Mouse (Mus musculus) layer of hippocampus, adult 9-10 months (tissue): ENCODE data around the gene Tmco5.

Experiments used
- DNase-seq: peaks from one replicate; pipeline ENCODE4 v3.0.0; 2022; ENCODE audit warnings: low spot score

The Tmco5 gene

DNA sequence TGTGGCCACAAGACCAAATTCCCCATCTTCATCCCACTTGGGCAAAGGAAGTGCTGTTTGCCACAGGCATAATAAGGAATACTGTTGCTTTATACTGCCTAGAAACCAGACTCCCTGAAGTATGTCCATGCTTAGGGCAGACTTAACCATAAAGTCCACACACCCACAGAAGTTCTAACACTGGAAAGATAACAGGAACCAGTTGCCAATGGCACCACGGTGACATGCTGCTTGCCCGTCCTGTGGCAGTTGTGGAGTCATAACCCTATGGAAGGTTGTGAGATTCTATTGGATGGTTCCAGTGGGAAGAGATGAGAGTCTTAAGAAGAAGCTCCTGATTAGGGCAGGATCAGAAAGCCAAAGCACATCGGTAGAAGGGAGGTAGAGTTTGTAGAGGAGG is at the start of gene Tmco5:
TSS of gene Tmco5 (plus strand) at position 301 of the 400 bp plus-strand sequence.
- no peak for DNase-seq

DNA sequence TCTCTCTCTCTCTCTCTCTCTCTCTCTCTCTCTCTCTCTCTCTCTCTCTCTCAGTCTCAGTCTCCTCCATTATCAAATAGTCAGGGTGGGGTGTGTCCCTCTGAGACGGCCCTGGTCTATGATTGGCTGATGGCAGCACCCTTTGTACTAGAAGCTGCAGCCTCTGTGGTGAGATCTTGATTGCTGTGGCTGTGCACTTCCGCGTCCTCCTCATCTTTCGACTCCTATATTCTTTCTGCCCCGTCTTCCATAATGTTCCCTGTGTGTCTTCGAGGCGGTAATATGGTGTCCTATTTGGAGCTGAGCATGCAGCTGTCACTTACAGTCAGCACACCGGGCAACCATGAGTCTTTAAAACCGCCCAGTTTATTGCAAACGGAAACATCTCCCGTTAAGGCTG is 46.6 kb upstream of the Tmco5 start:
- no peak for DNase-seq

DNA sequence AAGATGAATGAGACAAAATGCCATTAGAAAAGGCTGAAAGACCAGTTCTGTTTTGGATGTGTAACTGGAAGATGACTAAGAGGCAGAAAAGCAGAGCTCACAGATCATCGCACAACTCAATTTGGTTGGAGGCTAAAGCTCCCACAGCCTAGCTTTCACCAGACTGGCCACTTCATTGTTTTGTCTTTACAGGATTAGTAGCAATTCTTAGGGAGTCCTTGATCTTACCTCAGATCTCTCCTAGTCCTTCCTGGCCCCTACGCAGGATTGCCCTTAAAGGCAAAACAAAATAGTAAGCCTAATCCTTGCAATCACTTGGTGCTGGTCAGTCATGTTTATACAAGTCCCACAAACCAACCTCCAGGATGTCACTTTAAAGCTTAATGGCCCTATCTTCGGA is 40.7 kb upstream of the Tmco5 start:
- no peak for DNase-seq

DNA sequence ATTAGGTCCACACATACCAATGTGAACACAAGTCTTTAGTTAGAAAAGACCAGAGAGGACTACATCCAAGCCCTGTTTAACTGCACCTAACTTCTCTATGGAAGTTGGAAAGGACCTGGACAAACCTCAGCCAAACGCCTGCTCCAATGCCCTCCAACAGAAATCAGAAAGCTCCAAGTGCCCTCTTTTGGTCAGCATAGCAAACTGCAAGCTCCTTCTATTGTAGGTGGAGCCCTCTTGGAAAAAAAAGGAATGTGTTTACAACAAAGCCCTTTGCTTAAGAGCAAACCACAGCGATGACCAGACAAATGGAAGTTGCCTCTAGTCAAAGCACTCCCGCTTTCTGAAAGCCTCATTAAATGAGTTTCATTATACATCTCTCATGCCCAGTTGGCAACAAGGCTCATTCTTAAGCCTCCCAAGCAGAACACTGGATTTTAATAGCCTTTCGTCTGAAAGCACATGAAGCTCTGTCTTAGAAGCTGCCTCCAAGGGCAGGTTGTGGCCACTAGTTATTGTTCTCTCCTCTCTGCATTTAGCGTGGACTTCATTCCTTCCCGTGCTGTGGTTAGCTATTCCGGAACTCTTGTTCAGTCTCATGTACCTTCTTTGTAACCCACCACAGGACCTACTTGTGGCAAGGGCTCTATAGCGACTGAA is 39.8 kb upstream of the Tmco5 start:
- DNase-seq = no peak

DNA sequence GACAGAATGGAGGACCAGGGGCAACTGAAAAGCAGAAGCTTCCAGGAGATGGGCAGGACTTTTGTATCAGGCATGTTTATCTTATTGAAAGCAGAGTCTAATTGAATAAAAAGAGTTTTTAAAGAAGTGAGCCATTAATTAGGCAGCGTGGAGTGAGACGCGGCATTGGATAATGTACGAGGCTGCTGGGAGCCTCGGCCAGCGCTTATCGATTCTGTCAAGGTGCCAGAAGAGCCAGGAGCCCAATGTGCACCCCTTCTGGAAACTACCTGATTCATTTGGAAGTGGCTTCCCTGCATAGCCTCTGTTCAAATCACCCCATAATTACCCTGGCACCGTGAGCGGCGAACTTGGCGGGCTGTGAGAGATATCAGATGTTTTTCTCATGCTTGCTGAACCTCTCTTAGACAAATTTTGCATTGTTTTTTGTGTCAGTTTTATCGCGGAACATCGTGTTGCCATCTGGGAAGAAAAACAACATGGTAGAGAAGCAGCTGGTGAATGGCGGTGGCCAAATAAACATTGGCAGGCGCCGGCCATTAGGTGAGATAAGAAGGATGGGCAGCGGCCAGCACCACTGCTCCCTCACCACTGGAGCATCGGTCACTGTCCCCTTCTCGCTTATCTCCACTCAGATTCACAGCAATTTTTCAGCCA is 28.4 kb upstream of the Tmco5 start:
- peak; percentile 17 for DNase-seq

DNA sequence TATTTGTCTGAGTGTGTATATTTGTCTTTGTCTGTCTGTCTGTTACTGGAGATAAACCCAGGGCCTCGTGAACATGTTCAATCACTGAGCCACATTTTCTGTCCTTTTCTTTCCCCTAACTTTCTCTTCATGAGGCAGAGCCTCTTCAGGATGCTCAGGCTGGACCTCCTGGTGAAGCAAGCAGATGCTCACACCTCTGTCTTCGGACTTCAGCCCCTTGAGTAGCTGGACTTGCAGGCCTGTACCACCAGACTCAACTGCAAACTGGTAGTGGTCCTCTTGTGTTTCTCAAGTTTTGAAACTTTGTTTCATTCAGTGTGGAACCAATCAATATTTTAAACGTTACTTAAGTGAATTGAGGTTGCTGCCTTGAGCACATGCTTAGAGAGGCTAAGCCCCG is 27.1 kb upstream of the Tmco5 start:
- no peak for DNase-seq

DNA sequence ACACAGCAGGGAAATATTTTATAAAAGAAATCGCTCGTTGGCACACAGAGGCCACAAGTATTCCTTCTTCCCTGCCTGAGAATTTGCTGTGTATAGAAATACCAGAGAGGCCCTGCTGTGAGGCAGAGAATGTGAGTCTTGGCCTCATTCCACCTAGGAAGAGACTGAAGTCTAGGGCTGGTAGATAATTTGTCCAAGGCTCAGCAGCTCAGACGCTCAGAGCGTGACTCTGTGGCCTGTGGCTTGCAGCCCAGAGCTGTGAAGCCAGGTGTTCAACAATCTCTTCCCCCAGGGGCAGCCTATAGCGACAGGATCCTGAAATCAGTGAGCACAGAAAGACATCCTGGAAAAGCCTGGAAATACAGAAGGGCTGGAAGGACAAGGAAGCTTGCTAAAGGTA is 26.2 kb upstream of the Tmco5 start:
- no peak for DNase-seq

DNA sequence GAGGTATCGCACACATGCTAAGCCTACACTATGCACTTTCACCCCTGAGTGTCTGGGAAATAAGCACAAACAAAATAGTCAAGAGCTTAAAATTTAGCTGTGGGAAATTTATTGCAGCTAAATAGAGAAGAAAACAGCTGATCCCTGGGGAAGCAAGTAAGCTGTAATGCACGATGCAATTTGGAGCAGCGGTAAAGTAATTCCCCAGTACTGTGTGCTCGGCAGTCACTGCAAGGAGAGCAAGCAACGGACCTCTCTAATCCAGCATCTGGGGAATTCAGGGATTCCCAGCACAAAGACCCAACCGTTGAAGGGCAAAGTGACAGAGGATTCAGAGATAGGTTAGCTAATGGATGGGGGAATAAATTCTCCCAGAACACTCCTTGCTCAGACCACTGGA is 19.8 kb upstream of the Tmco5 start:
- no peak for DNase-seq

DNA sequence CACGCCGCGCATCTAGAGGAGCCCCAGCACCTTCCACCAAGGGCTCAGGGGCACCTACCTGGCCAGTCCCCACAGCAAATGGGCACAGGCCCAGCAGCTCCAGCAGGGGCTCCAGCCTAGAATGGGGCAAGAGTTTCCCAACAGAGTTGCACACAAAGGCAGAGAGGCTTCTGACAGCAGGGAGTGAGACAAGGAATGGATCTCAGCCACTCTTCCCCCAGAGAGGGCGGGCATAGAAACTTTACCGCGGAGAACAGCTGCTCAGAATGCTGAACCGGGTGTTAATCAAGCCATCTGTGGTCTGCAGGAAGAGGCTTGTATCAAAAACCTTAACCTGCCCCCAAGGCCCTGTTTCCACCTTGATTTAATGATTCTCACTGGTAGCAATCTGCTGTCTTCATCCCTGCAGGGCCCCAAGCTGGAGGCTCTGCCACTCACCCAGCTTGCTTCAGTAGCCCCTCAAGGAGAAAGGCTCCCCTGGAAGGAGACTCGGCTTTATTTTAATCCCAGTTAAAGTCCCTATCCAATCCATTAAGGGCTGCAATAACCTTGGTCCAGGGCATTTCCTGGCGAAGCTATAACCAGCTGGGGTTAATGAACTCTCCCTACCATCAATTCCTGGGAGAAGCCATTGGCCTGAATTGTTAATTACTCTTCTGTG is 1.4 kb upstream of the Tmco5 start:
- no peak for DNase-seq

DNA sequence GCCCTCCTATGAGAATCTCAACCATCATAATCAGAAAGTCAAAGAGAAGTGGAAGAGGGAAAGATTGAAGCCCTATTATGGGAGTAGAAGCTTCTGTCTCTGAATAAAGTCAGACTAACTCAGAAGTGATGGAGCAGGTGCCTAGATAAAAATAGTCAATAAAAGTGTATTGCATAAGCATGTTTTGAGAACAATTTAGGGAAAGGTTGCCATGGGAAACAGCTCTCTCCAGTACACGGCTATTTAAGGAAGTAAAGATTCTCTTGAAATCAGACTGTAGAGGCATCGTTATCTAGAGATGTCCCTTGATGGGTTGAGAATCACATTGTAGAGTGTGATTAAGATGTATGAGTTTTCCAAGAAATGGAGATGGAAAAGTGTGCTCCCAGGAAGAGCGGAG is 1.2 kb downstream of the Tmco5 start:
- no peak for DNase-seq

DNA sequence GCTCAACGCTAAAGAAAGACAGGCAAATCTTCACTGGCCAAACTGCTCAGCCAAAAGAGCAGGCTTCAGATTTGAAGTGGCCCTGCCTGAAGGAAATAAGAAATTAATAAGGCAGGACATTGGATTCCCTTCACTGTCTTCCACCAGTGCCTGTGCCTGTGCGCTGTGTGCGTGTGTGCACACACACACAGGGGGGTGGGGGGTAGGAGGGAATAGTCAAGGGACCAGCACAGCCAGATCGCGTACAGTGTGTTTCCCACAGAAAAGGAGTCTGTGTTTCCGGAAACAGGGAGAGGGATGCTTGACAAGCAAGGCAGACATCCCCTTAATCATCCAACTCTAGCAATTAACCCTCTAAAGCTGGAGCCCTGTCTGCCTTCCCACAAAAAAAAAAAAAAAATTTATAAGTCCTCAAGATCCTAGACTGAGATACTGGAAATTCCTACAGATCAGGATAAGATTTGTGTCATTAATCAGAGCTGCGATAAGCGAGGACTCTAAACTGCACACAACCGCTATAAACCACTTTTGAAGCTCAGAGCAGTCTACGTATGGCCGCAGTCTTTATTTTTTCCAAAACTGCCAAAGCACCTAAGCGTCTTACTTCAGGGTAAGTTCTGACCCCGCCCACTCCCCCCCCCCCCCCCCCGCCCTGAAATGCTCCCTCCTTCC is 15.0 kb downstream of the Tmco5 start:
- DNase-seq = no peak

DNA sequence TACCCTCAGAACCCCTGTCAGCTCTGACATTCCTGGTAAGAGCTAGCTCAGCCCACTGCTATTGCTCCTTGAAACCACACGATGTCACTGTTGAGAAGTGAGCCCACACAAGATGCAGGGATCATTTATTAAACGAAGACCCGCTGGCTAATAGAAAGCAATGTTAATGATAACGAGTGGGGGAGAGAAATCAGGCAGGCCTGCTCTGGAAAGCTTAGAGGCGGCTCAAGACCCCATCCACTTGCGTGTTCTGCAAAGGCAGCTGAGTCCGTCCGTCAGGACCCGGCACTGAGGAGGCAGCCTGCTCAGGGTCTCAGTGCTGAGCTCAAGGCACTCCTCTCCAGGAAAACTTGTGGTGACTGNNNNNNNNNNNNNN is 15.5 kb downstream of the Tmco5 start:
- DNase-seq = no peak

DNA sequence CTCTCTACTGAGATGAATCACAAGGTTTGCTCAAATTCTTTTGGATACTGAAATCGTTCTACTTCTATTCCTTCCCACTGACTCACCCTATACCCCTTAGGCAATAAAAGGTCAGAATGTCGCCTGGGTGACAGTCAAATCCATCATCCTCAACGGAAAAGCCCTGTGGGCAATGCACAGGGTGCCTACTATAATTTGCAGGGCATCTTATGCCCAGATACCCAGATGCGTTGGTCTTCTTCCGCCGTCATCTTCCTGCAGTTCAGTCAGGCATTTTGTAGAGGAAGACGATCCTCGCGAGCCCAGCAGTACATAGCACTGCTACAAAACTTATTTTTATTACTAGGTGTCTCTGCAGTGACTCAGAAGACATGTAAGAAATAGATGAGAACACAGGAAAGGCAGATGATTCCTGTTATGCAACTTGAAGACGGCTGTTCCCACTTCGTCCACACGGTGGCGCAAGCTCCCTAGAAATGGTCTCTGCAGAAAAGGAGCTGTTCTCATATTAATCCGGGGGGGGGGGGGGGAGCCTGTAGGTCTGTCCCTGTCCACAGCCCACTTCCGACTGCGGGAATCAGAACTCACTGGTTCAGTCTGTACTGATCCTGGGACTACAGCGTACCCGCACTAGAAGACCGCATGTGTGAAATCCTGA is 21.3 kb downstream of the Tmco5 start:
- peak; percentile 99 for DNase-seq

DNA sequence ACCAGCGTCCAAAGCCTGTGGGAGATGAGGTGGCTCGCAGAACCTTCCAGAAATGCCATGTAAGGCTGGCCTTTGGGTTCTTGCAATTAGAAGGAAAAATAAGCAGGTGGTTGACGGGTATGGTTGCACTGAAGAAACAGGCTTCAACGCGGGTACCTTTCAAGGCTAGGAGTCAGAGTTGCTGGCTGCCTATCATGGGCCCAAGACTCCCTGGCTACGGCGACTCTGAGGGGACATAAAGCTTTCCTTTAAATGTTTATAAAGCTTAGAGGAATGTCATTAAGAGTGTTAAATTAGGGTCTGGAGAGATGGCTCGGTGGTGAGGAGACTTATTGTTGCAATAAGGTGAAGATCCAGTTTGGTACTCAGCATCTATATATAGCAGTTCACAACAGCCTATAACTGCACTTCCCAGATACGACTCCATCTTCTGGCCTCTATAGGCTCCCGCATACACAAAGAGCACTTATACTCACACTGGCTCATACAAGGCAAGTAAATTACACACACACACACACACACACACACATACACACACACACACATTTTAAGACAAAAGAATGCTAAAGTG is 21.9 kb downstream of the Tmco5 start:
- no peak for DNase-seq

DNA sequence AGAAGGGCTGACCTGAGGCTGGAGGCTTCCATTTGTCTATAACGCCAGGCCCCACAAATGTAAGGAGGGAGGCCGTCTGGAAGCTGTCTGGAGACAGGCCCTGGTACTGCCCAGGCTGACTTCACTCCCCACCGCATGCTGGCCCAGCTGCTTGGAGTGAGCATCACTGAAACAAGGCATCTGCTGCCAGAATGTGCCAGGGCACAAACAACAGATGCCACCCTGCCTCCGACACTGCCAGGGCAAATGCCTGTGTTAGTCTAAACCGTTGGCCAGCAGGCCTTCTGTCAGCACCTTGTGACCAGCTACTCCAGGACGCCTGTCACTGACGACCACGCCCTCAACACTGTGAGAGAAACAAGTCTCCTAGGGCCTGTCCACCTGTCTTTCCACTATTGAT is 29.8 kb downstream of the Tmco5 start:
- DNase-seq = no peak

DNA sequence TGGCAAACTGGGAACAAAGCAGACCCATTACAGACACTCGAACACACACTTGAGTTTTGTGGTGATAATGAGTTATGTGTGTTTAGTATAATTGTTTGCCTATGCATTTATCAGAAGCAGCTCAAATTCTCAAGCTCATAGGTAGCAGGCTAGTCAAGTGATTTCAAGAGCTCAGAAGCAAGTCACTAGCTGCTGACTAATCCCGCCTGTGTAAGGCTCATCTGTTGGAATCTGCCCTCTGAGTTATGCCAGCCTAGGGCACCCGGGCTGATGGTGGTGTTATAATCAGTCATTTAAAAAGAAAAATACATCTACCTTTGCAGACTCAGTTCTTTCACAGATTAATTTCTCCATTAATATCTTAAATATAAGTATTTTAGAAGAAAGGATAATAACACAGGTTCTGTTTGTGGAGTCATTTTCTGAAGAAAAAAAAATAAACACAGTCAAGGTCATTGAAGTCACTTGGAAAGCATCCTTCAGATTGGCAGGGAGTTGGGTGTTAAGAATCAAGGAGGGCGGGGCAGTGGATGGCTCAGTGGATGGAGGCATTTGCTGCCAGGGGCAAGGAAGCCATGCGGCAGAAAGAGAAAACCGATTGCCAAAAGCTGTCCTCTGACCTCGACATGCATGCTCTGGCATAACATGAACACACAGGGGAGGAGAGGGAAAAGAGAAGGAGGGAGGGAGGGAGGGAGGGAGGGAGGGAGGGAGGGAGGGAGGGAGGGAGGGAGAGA is 34.0 kb downstream of the Tmco5 start:
- DNase-seq = no peak

DNA sequence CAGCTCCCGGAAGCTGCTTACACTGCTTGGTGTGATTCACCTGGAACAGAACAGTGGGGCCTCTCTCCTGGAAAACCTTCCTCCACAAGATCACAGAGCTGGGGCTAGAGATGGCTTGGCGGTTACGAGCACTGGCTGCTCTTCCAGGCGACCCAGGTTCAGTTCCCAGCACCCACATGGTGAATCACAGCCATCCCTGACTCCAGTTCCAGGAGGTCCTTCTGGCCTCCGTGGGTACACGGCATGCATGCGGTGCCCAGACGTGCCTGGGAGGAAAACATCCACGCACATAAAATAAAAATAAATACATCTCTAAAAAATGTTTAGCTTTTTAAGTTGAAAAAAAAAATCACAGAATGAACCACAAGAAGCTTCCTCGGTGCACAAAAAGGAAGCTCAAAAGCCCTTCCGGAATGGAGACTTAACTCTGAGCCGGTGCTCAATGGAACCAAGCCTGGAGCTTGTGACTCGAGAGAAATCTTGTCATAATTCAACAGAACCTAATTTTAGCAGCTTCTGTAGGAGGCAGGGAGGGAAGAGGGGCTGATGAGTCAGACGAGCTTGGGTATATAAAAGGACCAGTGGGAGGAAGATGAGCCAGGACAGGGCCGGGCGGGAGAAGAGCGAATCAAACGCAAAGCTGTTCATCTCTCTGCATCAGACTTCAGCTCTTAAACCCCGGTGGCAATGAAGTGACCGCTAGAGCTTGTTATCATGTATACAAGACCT is 35.4 kb downstream of the Tmco5 start:
- no peak for DNase-seq

DNA sequence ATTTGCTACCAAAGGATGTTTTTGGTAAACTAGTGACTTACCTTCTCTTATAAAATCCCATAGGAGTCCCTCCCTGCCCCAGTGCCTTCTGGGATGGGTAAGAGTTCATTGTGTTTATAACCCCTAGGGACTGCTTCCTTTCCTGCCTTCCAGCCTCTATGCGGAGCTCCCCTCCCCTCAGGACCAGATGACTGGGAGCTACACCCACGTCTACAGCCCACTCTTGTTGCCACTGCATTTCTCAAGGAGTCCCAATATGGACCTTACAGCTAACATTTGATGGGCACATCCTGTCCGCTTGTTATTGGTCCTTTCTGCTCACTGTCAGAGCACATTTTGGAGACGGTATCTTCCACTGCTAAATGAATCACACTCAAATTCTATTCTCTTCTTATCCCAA is 36.1 kb downstream of the Tmco5 start:
- DNase-seq = no peak

DNA sequence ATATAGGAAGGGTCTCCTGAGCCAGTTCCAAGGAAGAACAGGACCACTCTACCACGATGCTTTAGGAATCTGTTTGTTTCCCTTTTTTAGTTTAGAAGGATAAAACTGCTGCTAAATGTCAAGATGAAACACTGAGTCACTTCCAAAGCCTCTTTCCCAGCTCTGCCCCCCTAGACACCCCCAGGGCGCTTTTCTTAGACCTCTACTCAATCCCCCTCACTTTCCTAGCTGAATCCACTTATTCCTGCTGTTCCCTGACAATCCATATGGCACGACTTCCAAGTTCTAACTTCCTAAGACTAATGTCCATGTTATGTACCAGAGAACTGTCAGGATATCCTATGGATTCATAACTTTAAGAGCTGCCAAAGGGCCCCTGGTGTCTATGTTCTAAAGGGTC is 40.1 kb downstream of the Tmco5 start:
- DNase-seq = no peak

DNA sequence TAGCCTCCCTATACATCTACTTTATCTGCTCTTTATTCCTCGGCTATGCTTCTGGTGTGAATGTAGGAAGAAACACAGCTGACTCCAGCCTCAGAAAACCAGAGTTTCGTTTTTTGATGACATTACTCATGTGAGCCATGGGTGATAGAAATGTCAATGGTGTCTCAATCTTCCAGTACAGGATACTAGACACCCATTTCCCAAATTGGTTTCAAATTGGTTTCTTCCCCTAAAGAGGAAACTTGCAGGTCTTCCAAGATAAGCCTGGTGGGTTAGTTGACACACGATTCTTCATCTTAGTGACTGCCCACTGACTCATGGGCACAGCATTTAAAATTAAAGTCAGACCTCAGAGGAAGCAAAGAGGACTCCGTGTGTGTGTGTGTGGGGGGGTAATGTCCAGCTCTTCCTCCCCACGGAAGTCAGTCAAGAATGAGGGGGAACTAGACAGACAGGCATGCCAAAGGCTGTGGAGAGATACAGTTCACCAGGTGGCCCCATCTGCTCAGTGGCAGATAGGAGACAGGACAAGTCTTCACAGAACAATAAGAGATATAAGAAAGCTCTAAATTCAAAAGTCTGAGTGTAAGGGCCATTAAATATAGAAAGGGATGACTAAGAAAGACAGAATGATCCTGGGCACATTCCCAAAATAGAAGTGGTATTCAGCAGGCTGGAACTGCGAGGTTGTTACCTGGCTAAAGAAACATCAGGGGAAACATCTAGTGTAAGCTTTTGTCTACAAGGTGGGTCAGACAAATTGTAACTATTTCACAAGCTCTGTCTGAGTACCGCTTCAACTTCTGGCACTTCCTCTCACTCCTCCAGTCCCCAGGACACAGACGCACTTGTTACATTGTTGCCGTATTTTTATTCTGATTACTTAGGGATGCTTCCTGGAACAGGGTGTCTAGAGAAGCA is 44.3 kb downstream of the Tmco5 start:
- no peak for DNase-seq
